Mouse (Mus musculus): ENCODE results near the gene Ffar1.
"Not testable (repeated sequence)": the region's sequence is repeated elsewhere in the genome, so short reads cannot be mapped to it uniquely, and the experiment has no call there.

Ffar1 gene

GRCm38 (mm10) chr7:30847934-30848333 is 13.4 kb downstream of the Ffar1 start:
- no peak for DNase-seq (ENCODE audit: low spot score in 2 of 2)

- no peak for DNase-seq (ENCODE audit: low spot score in 2 of 2)
Observed at GRCm38 (mm10) chr7:30847386-30847785, 14.0 kb downstream of the Ffar1 start.

GRCm38 (mm10) chr7:30846505-30847053 is 14.8 kb downstream of the Ffar1 start:
- DNase-seq (ENCODE audit: low spot score in 2 of 2): no peak

- DNase-seq (ENCODE audit: low spot score in 2 of 2): no peak
Observed at GRCm38 (mm10) chr7:30844676-30845297, 16.6 kb downstream of the Ffar1 start.

- DNase-seq (ENCODE audit: low spot score in 2 of 2): no peak
Observed at GRCm38 (mm10) chr7:30842092-30842491, 19.3 kb downstream of the Ffar1 start.

- no peak for DNase-seq (ENCODE audit: low spot score in 2 of 2)
Observed at GRCm38 (mm10) chr7:30841379-30841778, 20.0 kb downstream of the Ffar1 start.

GRCm38 (mm10) chr7:30840306-30840705 is 21.1 kb downstream of the Ffar1 start:
- DNase-seq (ENCODE audit: low spot score in 2 of 2): no peak

GRCm38 (mm10) chr7:30837277-30837676 is 24.1 kb downstream of the Ffar1 start:
- no peak for DNase-seq (ENCODE audit: low spot score in 2 of 2)

- not testable (repeated sequence) for DNase-seq (ENCODE audit: low spot score in 2 of 2)
Observed at GRCm38 (mm10) chr7:30832684-30833083, 28.7 kb downstream of the Ffar1 start.

GRCm38 (mm10) chr7:30832261-30832660 is 29.1 kb downstream of the Ffar1 start:
- no peak for DNase-seq (ENCODE audit: low spot score in 2 of 2)

- DNase-seq (ENCODE audit: low spot score in 2 of 2): no peak
Observed at GRCm38 (mm10) chr7:30829428-30829827, 31.9 kb downstream of the Ffar1 start.

GRCm38 (mm10) chr7:30828871-30829270 is 32.5 kb downstream of the Ffar1 start:
- DNase-seq (ENCODE audit: low spot score in 2 of 2): not testable (repeated sequence)

- DNase-seq (ENCODE audit: low spot score in 2 of 2): no peak
Observed at GRCm38 (mm10) chr7:30826660-30827059, 34.7 kb downstream of the Ffar1 start.

- no peak for DNase-seq (ENCODE audit: low spot score in 2 of 2)
Observed at GRCm38 (mm10) chr7:30824306-30824705, 37.1 kb downstream of the Ffar1 start.

- DNase-seq (ENCODE audit: low spot score in 2 of 2): no peak
Observed at GRCm38 (mm10) chr7:30823675-30824074, 37.7 kb downstream of the Ffar1 start, which contains the start of gene Ffar2. Gene Ffar2 (minus strand): TSS chr7:30823775.

GRCm38 (mm10) chr7:30821532-30821931 is 39.8 kb downstream of the Ffar1 start:
- DNase-seq (ENCODE audit: low spot score in 2 of 2): no peak

- DNase-seq (ENCODE audit: low spot score in 2 of 2): no peak
Observed at GRCm38 (mm10) chr7:30820854-30821445, 40.4 kb downstream of the Ffar1 start.

- DNase-seq (ENCODE audit: low spot score in 2 of 2): no peak
Observed at GRCm38 (mm10) chr7:30820131-30820530, 41.2 kb downstream of the Ffar1 start.

GRCm38 (mm10) chr7:30812291-30812807 is 49.0 kb downstream of the Ffar1 start:
- DNase-seq (ENCODE audit: low spot score in 2 of 2): no peak

- DNase-seq (ENCODE audit: low spot score in 2 of 2): no peak
Observed at GRCm38 (mm10) chr7:30811757-30812290, 49.5 kb downstream of the Ffar1 start.

GRCm38 (mm10) chr7:30810319-30810718 is 51.0 kb downstream of the Ffar1 start:
- DNase-seq (ENCODE audit: low spot score in 2 of 2): no peak
